Mouse (Mus musculus) liver, postnatal 0 days (tissue): ENCODE results near the gene Chka. TPM values are rescaled to one million over a fixed set of nuclear protein-coding genes. Genes with fewer than 3 reads are reported as not detected.

Source experiments
- ATAC-seq: fragments of 200-750 bp; cut with Nextera tagmentation; 2 replicates; pipeline ENCODE4 v1.8.0; 2017; ENCODE audit warnings: mild to moderate bottlenecking, moderate library complexity
- DNase-seq: peaks from one replicate; pipeline ENCODE4 v3.0.0-alpha.2; 2016
- H3K27ac ChIP-seq: fragments of 300-500 bp; sonication (generic); 2 replicates; pipeline ENCODE4 v1.5.1; 2014; ENCODE audit warnings: antibody characterized with exemption, moderate library complexity, mild to moderate bottlenecking, low read depth
- H3K27me3 ChIP-seq: fragments of 300-500 bp; sonication (generic); 2 replicates; pipeline ENCODE4 v1.6.1; 2014; ENCODE audit warnings: low read length, control low read depth, mixed read lengths; ENCODE audit not compliant: insufficient read depth
- H3K36me3 ChIP-seq: fragments of 300-500 bp; sonication (generic); replicated peaks from 2 replicates; pipeline ENCODE4 v1.6.1; 2014; ENCODE audit warnings: mild to moderate bottlenecking, control low read depth, low read length, moderate library complexity, mixed read lengths; ENCODE audit not compliant: insufficient read depth
- H3K4me1 ChIP-seq: fragments of 300-500 bp; sonication (generic); 2 replicates; pipeline ENCODE4 v1.6.1; 2014; ENCODE audit warnings: antibody characterized with exemption, mild to moderate bottlenecking, control low read depth; ENCODE audit not compliant: insufficient read depth
- H3K4me2 ChIP-seq: fragments of 300-500 bp; sonication (generic); 2 replicates; pipeline ENCODE4 v1.6.1; 2014; ENCODE audit warnings: low read depth, mild to moderate bottlenecking, low read length, moderate library complexity, mixed read lengths
- H3K4me3 ChIP-seq: fragments of 300-500 bp; sonication (generic); 2 replicates; pipeline ENCODE4 v1.5.1; 2014; ENCODE audit warnings: low read depth, low read length
- H3K9ac ChIP-seq: fragments of 300-500 bp; sonication (generic); replicated peaks from 2 replicates; pipeline ENCODE4 v1.6.1; 2014; ENCODE audit warnings: mild to moderate bottlenecking, moderate library complexity
- H3K9me3 ChIP-seq: fragments of 300-500 bp; sonication (generic); 2 replicates; pipeline ENCODE4 v1.6.1; 2016; ENCODE audit warnings: mild to moderate bottlenecking, control low read depth, low read length, mixed read lengths
- CTCF ChIP-seq: sonication (generic); IDR thresholded peaks from 2 replicates; pipeline ENCODE4 v1.5.1; 2016; ENCODE audit warnings: antibody characterized with exemption, low read depth
- EP300 ChIP-seq: IDR thresholded peaks from 2 replicates; pipeline ENCODE4 v1.6.1; 2016; ENCODE audit warnings: antibody characterized with exemption, low read depth, mild to moderate bottlenecking
- WGBS: fragments of 180-500 bp; shearing (Covaris S2); extraction: QIAGEN DNeasy Blood & Tissue Kit; methylation state at CpG from one replicate; pipeline ENCODE4 v1.1.7; 2014; ENCODE audit not compliant: insufficient replicate concordance; 5-methylcytosine and 5-hydroxymethylcytosine counted together
- polyA plus RNA-seq: library from polyadenylated mRNA; unstranded; fragments of >200 nt; fragmentation: Nextera tagmentation; extraction: Ambion mirVana; gene quantifications from 2 replicates; pipeline ENCODE4 v1.2.1, GENCODE M21; 2015

Gene Chka
- polyA plus RNA-seq, 1 experiment from 2014 or later = 24.8 TPM

DNA sequence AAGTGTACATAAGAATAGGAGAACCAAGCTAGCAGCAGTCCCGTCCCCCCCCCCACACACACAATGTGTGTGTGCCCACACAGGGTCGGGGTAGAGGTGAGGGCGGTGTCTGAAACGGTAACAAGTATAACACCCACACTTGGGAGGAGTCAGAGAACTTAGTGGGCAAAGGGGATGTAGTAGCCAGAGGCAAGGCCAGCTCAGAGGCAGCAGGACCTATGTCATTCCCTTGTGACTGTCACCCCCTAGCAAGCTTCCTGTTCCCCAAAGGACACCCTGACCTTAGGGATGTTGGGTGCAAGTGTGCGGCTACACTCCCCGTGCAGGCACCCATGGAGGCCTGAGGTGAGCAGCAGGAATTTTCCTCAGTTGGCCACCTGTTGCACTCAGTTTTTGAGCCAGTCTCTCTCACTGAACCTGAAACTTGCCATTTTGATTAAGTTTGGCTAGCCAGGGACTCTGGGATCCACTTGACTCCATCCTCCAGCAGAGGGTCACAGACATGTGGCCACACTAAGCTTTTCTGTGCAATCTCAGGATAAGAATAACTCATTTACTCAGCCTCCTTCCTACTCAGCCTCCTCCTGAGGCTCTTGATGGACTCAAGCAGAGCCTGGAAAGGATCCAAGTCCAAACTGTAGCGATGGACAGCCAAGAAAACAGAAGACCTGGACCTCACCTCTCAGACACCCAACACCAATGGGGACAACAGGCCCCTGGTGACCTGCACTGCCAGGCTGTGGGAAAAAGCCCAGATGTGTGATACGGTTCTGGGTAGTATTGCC lies 56.5 kb downstream of the Chka start:
- TF ChIP-seq EP300 = no peak
- no peak for DNase-seq
- no peaks in the 10 kb centered on the region for H3K27me3 ChIP-seq
- no peaks in the 10 kb centered on the region for H3K9me3 ChIP-seq
- peaks cover 40% of the 10 kb centered on the region for H3K4me1 ChIP-seq
- peak overlapping the region; percentile 84; the same call in 1 of the 2 replicates for H3K9ac ChIP-seq
- no peak for ATAC-seq
- H3K27ac ChIP-seq = peak overlapping the region; percentile 91
- peak overlapping the region; percentile 90 for H3K4me2 ChIP-seq
- peaks cover 28% of the 10 kb centered on the region for H3K36me3 ChIP-seq
- WGBS = 62% methylated on average over 8 of the region's 8 CpGs
- H3K4me3 ChIP-seq = peak overlapping the region; percentile 72

DNA sequence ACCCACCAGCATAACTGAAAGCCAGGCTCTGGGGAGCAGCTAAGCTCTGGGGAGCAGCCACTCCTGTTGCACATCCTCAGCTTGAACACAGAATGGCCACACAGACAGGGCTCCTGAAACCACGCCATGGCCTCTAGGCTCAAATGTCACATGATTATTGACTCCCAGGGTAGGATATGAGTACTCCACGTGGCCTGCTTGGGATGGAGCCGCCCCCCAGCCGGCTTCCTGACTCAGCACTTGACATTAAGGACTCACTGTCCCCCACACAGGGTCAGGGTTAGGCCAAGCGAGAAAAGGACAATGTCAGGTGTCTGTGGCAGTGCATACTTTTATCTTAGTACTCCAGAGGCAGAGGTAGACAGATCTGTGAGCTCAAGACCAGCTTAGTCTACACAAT lies 58.6 kb downstream of the Chka start:
- H3K36me3 ChIP-seq = peaks cover 18% of the 10 kb centered on the region
- no peak overlapping the region for H3K4me3 ChIP-seq
- H3K4me1 ChIP-seq = peaks cover 46% of the 10 kb centered on the region
- no peak overlapping the region for H3K9ac ChIP-seq
- H3K4me2 ChIP-seq = no peak overlapping the region
- H3K27me3 ChIP-seq = no peaks in the 10 kb centered on the region
- TF ChIP-seq CTCF (no peak), EP300 (no peak)
- ATAC-seq (no peak), DNase-seq (no peak)
- 63% methylated on average over 5 of the region's 5 CpGs for WGBS
- no peak overlapping the region for H3K27ac ChIP-seq
- H3K9me3 ChIP-seq = no peaks in the 10 kb centered on the region

DNA sequence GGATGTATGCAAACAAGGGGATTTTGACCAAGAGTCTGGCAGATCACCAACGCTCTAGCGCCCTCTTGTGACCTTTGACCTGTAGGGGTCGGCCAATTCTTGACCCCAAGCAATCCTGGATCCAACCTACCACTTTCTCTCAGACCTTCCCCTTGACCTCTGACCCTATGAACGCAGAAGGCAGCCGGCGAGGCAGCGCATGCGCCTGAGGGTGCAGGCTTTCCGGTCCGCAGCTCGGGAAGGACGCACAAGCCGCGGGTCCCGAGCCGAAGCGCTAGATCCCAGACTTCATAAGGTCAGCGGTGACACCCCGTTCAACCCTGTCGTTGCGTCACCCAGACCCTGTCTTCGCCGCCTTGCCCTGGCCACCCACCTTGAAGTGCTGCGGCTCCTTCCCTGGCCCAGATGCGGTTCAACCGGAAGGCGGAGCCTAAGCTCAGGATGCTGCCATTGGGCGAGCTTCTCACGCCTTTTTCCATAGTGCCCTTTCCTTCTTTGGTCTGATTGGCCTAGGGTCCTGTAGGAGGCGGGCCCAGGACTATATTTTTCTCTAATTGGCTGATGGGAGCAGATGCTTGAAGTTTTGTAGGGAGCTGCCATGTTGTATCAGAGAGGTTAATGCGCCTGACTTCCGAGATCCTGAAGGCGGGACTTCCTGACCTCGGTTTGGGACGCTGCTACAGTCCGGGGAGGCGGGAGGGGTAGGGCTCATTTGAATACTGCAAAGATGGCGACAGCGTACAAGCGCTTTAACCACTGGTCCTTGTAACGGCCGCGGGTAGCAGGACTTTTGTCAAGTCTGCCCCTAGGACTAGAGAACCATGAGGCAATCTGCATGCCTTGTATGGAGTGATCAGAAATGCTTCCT lies 61.0 kb downstream of the Chka start, which contains the start of gene Ndufs8:
Gene Ndufs8, minus strand, starts transcription at position 438 of the 868 bp plus-strand sequence.
- WGBS = under 1% methylated on average over 43 of the region's 43 CpGs

DNA sequence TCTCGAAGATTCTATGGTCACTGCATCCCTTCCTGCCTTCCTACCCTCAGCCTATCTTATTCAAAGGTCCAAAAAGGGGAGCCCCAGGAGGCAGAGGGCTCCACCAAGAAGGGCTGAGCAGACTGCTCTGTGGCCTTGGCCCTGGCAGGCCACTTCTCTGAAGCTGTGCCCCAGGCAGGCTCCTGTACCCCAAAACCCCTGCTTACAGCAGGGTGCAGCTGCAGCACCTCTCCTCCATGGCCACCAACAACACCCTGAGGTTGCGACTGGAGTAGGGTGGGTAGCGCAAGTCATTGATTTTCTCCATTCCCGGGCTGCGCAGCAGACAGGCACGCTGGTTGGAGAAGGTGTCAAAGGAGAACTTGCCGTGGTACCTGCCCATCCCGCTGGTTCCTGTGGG lies 62.1 kb downstream of the Chka start:
- TF ChIP-seq EP300 (no peak), CTCF (no peak)
- ATAC-seq (no peak), DNase-seq (no peak)
- H3K4me1 ChIP-seq = peaks cover 26% of the 10 kb centered on the region
- H3K4me2 ChIP-seq = peak overlapping the region; percentile 76
- H3K9ac ChIP-seq = peak overlapping the region; percentile 47
- peak overlapping the region; percentile 60 for H3K27ac ChIP-seq
- WGBS = 73% methylated on average over 8 of the region's 8 CpGs
- no peaks in the 10 kb centered on the region for H3K27me3 ChIP-seq
- peak overlapping the region; percentile 58 for H3K4me3 ChIP-seq
- H3K9me3 ChIP-seq = no peaks in the 10 kb centered on the region
- peaks cover 15% of the 10 kb centered on the region for H3K36me3 ChIP-seq

More for the DNA sequence above, 61.0 kb downstream of the Chka start, which contains the start of gene Ndufs8:
- Histone ChIP-seq H3K27ac (peak within 1 kb of the TSS; percentile 70), H3K4me3 (peak within 1 kb of the TSS; percentile 58), H3K36me3 (peaks cover 18% of the 10 kb centered on the region), H3K9me3 (no peaks in the 10 kb centered on the region), H3K4me1 (peaks cover 34% of the 10 kb centered on the region), H3K4me2 (peak within 1 kb of the TSS; percentile 76), H3K27me3 (no peaks in the 10 kb centered on the region), H3K9ac (peak within 1 kb of the TSS; percentile 52)
- peak; percentile 96 for ATAC-seq
- TF ChIP-seq EP300 (no peak), CTCF (peak; percentile 50)
- DNase-seq = peak; percentile 91

DNA sequence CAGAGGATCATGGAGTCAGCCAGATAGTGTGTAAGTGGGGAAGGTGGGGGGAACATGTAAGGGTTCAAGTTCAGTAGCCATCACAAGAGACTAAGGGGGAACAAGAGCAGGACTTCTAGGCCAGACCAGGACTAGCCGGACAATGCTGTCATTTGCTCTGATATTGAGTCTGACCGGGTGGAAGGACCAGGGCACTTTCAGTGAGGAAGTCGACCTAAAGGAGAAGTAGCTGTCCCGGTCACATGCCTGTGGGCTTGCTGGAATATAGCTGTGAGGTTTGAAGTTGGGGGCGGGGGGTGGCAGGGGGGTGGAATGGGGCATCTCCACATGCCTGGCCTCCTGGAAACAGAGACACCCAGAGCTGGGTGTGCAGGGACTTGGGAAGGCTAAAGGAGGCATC lies 63.0 kb downstream of the Chka start:
- peak overlapping the region; percentile 60; the same call in 1 of the 2 replicates for H3K27ac ChIP-seq

DNA sequence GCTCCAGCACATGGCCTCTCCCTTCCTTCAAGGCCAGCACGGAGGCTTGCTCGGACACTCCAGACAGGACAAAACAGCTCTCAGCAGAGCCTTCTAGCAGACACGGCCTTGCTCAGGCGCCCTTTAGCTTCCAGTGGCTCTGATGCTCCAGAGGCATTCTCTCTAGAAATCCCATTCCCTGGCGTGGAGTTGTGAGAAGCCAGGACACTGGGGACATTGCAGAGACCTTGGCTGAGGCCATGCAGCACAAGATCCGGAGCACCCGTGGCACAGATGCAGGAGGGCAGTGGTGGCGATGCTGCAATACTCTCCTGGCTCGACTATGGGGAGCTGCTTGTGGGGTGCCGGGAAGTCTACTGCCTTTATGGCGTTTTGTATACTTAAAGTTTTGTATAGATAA lies 65.2 kb downstream of the Chka start:
- Histone ChIP-seq H3K9ac (no peak overlapping the region), H3K4me2 (no peak overlapping the region), H3K4me1 (peaks cover 22% of the 10 kb centered on the region), H3K4me3 (no peak overlapping the region), H3K36me3 (no peaks in the 10 kb centered on the region), H3K27ac (no peak overlapping the region), H3K27me3 (no peaks in the 10 kb centered on the region), H3K9me3 (no peaks in the 10 kb centered on the region)
- no peak for TF ChIP-seq CTCF
- TF ChIP-seq EP300 = no peak
- ATAC-seq (no peak), DNase-seq (no peak)
- WGBS = 74% methylated on average over 11 of the region's 11 CpGs

More for the DNA sequence above, 63.0 kb downstream of the Chka start:
- DNase-seq (no peak), ATAC-seq (no peak)
- 51% methylated on average over 5 of the region's 5 CpGs for WGBS
- Histone ChIP-seq H3K36me3 (peaks cover 8% of the 10 kb centered on the region; the same call in 1 of the 2 replicates), H3K9ac (no peak overlapping the region), H3K4me1 (peaks cover 26% of the 10 kb centered on the region), H3K4me3 (no peak overlapping the region), H3K9me3 (no peaks in the 10 kb centered on the region), H3K4me2 (no peak overlapping the region), H3K27me3 (no peaks in the 10 kb centered on the region)
- TF ChIP-seq CTCF (no peak), EP300 (no peak)
